Mouse (Mus musculus) gastrocnemius, adult 2 months (tissue): Measurements from ENCODE around the gene Crygb. TPM values are rescaled to one million over a fixed set of nuclear protein-coding genes. Genes with fewer than 3 reads are reported as not detected.

Source experiments
- DNase-seq: peaks from one replicate; pipeline ENCODE4 v3.0.0; 2022
- H3K27ac ChIP-seq: fragments of 200-600 bp; 2 replicates; pipeline ENCODE4 v1.8.1; 2022; ENCODE audit warnings: mild to moderate bottlenecking
- H3K4me3 ChIP-seq: fragments of 200-600 bp; 2 replicates; pipeline ENCODE4 v1.8.1; 2022; ENCODE audit warnings: mild to moderate bottlenecking, moderate library complexity
- CTCF ChIP-seq: fragments of 200-600 bp; IDR thresholded peaks from 2 replicates; pipeline ENCODE4 v1.8.1; 2022; ENCODE audit warnings: antibody characterized with exemption, mild to moderate bottlenecking, moderate library complexity
- intact Hi-C: fragments of 180-260 bp; cut with DNase I; formaldehyde crosslinking; loops from one replicate; pipeline ENCODE4 v1.15.1; 2025
- total RNA-seq, 2 experiments: library from RNA; stranded (reverse); gene quantifications; 2 replicates each; pipeline ENCODE4 v1.2.3; 2021

The Crygb gene
- total RNA-seq, 2 experiments from 2014 or later, result not detected

DNA sequence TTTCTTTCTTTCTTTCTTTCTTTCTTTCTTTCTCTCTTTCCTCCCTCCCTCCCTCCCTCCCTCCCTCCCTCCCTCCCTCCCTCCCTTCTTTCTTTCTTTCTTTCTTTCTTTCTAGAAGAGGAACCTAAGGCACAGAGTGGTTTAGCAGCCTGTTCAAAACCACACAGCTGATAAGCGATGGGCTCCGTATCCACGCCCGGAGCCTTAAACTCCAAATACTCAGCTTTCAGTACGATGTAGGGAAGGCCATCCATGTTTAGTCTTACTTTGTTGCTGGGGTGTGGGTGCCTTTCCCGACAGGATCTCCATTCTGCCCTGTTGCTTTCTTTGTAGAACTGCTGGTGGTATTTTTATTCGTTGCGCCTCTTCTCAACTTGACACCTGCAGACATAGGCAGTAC is 27.1 kb upstream of the Crygb start:
- Histone ChIP-seq H3K4me3 (no peak overlapping the region), H3K27ac (no peak overlapping the region)
- no peak for DNase-seq
- no peak for TF ChIP-seq CTCF
- intact Hi-C loops, result no loop called here

GRCm38 (mm10) chr1:65107654-65108279 is 25.7 kb upstream of the Crygb start:
- no peak for TF ChIP-seq CTCF
- intact Hi-C loops, result no loop called here
- no peak for DNase-seq

DNA sequence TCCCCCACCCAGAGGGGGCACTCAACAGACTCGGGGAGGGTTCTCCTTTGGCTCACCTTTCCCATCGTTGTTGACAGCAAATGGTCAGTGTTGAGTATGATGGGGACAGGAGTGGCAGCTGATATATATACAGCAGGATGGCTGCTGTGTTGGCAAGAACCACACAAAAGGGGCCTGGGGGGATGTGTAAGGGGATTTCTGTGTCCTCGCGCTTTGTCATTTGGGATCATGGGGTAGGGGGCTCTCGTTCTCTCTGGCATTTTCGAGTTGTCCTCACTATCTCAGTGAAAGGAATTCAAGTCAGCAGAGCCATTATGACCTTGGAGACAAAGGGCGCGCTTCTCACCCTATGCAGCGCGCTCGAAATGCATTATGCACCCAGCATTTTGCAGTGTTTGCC is 21.2 kb upstream of the Crygb start, which contains the start of gene Cryga:
TSS of gene Cryga (minus strand) at position 101 of the 400 bp plus-strand sequence.
- no peak for TF ChIP-seq CTCF
- no peak for DNase-seq
- Histone ChIP-seq H3K27ac (no peak within 1 kb of the TSS), H3K4me3 (no peak within 1 kb of the TSS)
- intact Hi-C loops, result no loop called here

More at GRCm38 (mm10) chr1:65107654-65108279, 25.7 kb upstream of the Crygb start:
- no peak overlapping the region for H3K27ac ChIP-seq
- H3K4me3 ChIP-seq, result no peak overlapping the region

DNA sequence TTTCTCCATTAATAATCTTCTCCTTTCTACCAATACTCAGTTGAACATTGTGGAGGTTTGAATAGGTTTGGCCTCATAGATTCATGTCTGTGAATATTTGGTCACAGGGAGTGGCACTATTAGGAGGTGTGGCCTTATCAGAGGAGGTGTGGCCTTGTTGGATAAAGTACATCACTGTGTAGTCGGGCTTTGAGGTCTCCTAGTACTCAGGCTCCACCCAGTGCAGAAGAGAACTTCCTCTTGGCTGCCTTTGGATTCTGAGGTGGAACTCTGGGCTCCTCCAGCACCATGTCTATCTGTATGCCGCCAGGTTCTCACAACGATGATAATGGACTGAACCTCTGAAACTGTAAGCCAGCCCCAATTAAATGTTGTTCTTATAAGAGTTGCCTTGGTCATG is 14.9 kb upstream of the Crygb start:
- no peak for TF ChIP-seq CTCF
- no peak for DNase-seq
- intact Hi-C loops, result no loop called here
- H3K4me3 ChIP-seq, result no peak overlapping the region
- no peak overlapping the region for H3K27ac ChIP-seq

DNA sequence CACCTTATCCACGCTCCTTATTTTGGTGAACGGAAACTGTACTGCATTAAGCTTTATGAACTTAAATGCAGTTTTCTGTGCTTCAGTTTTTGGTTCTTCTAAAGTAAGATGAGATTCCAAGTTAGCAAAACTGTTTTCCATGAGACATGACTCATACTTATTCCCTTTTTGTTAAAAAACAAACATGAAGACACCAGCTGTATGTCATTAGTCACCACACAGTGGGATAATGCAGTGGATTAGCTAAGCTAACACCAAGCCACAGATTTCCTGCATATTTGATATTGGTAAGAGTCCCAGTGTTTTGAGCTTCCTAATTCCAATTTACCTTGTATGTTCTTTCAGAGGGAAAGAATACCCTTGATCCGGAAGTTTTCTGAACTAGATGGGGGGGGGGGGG is 9.5 kb upstream of the Crygb start:
- Histone ChIP-seq H3K4me3 (no peak overlapping the region), H3K27ac (0 out of 2 replicates have a peak overlapping the region, but pooled peaks have one; percentile 3)
- DNase-seq, result no peak
- no peak for TF ChIP-seq CTCF
- intact Hi-C loops, result no loop called here

GRCm38 (mm10) chr1:65090370-65090769 is 8.3 kb upstream of the Crygb start:
- intact Hi-C loops, result no loop called here
- peak overlapping the region; percentile 78 for H3K27ac ChIP-seq
- H3K4me3 ChIP-seq, result no peak overlapping the region
- DNase-seq, result peak; percentile 40
- no peak for TF ChIP-seq CTCF

GRCm38 (mm10) chr1:65088567-65089356 is 6.7 kb upstream of the Crygb start:
- TF ChIP-seq CTCF, result no peak
- peak; percentile 31 for DNase-seq
- Histone ChIP-seq H3K27ac (peak overlapping the region; percentile 78), H3K4me3 (no peak overlapping the region)
- intact Hi-C loops, result loop anchor here (2.0 kb wide), 1 partner anchor 90 kb away; no protein-coding TSS in a partner anchor

- intact Hi-C loops, result loop anchor here (2.0 kb wide), 1 partner anchor 29 kb away; no protein-coding TSS in a partner anchor
- no peak overlapping the region for H3K4me3 ChIP-seq
- peak; percentile 49 for TF ChIP-seq CTCF
- no peak for DNase-seq
- H3K27ac ChIP-seq, result no peak overlapping the region
These were observed 6.5 kb downstream of the Crygb start for GRCm38 (mm10) chr1:65075607-65076006.

- no peak for TF ChIP-seq CTCF
- no peak for DNase-seq
- H3K4me3 ChIP-seq, result no peak within 1 kb of the TSS
- no peak within 1 kb of the TSS for H3K27ac ChIP-seq
- intact Hi-C loops, result no loop called here
These were observed 8.5 kb downstream of the Crygb start, which contains the start of gene Crygc for GRCm38 (mm10) chr1:65073589-65073988. Gene Crygc, minus strand, starts transcription at chr1:65073689.

DNA sequence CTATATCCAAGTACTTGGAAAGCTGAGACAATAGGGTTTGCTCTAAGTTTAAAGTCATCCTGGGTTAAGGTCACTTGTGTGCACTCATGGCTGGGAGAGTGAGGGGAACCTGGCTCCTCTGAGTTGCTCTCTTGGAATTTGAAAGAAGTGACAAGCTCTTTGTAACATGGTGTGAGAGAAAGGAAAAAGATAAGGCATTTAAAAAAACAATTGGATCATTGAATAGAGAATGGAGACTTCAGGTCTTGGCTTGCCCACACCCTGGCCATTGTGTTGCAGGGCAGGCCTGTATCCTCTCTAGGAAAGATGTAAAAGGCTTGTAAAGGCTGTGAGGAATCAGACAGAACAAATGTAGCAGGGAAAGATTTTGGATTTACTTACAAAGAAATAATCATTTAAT is 14.2 kb downstream of the Crygb start:
- H3K27ac ChIP-seq, result no peak overlapping the region
- intact Hi-C loops, result no loop called here
- TF ChIP-seq CTCF, result no peak

GRCm38 (mm10) chr1:65064201-65064600 is 17.9 kb downstream of the Crygb start:
- intact Hi-C loops, result no loop called here
- H3K4me3 ChIP-seq, result peak overlapping the region; percentile 23
- no peak for DNase-seq
- TF ChIP-seq CTCF, result no peak
- peak overlapping the region; percentile 58 for H3K27ac ChIP-seq

More for the DNA sequence above, 14.2 kb downstream of the Crygb start:
- no peak for DNase-seq
- H3K4me3 ChIP-seq, result no peak overlapping the region

DNA sequence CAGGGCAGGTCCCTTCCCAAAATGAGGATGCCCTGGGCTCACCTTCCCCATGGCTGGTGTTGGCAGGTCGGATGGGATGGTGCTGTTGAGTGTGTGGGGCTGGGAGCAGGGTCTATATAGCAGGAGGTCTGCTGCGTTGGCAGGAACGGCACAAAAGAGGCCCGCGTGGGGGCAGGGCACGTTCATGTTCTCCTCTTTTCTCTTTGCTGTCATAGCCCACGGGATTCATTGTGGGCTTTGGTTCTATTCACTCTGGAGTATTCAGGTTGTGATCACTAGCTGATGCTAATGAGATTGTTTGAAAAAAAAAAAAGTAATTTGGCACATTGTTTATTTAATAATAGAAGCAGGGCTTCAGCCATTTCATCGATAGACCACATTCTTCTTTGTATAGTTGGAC is 18.7 kb downstream of the Crygb start, which contains the start of gene Crygd:
TSS of gene Crygd (minus strand) at position 101 of the 400 bp plus-strand sequence.
- Histone ChIP-seq H3K27ac (peak within 1 kb of the TSS; percentile 58), H3K4me3 (peak within 1 kb of the TSS; percentile 23)
- TF ChIP-seq CTCF, result no peak
- intact Hi-C loops, result no loop called here
- no peak for DNase-seq

GRCm38 (mm10) chr1:65052140-65052539 is 29.9 kb downstream of the Crygb start:
- intact Hi-C loops, result no loop called here
- no peak for DNase-seq
- no peak overlapping the region for H3K27ac ChIP-seq
- no peak overlapping the region for H3K4me3 ChIP-seq
- no peak for TF ChIP-seq CTCF
